In genomic region chr1:55682676-55683075, GRCm38 (mm10) we compare ENCODE assay signal across 28 mouse cellular contexts.
"Had no signal": no experiment of that assay in that cellular context is flagged by ENCODE, and none has a peak within 500 bp of the region (broad histone marks: within the 10 kb centered on the region; RNA-seq: fewer than 3 reads in every experiment).

No protein-coding gene starts in this region.

- H3K27ac ChIP-seq: limb, embryonic 10.5 days; limb, embryonic 12.5 days; limb, embryonic 13.5 days; limb, embryonic 15.5 days; liver, embryonic 12.5 days; liver, embryonic 13.5 days; liver, embryonic 14.5 days; liver, embryonic 15.5 days; lung, embryonic 15.5 days; macrophage; midbrain, embryonic 10.5 days; midbrain, embryonic 12.5 days; midbrain, embryonic 13.5 days; midbrain, embryonic 15.5 days; neural tube, embryonic 12.5 days had no signal

- DNase-seq: left cerebral cortex, postnatal 4 days; liver; liver, embryonic 13.5 days; liver, postnatal 0 days; lung, adult 18-20 months; lung, adult 2 months; lung, embryonic 14.5 days; lung, postnatal 10 days; lung, postnatal 14 days; lung, postnatal 36 days; lung, postnatal 4 days; midbrain, embryonic 14.5 days had no signal

- H3K4me3 ChIP-seq: limb, embryonic 10.5 days; limb, embryonic 12.5 days; limb, embryonic 13.5 days; limb, embryonic 15.5 days; liver, embryonic 12.5 days; liver, embryonic 13.5 days; liver, embryonic 15.5 days; lung, embryonic 15.5 days; megakaryocyte, embryonic 14.5 days; midbrain, embryonic 10.5 days; midbrain, embryonic 12.5 days; midbrain, embryonic 13.5 days; midbrain, embryonic 15.5 days; myocyte; neural tube, embryonic 12.5 days had no signal
